Mouse (Mus musculus): ENCODE measurements around the gene Wdr77. TPM values are rescaled to one million over a fixed set of nuclear protein-coding genes. Genes with fewer than 3 reads are reported as not detected.
"Not testable (repeated sequence)": the region's sequence is repeated elsewhere in the genome, so short reads cannot be mapped to it uniquely, and the experiment has no call there.

The Wdr77 gene
- total and polyA plus RNA-seq, 2 experiments from 2014 or later, result 65.1 to 88.1 TPM

DNA sequence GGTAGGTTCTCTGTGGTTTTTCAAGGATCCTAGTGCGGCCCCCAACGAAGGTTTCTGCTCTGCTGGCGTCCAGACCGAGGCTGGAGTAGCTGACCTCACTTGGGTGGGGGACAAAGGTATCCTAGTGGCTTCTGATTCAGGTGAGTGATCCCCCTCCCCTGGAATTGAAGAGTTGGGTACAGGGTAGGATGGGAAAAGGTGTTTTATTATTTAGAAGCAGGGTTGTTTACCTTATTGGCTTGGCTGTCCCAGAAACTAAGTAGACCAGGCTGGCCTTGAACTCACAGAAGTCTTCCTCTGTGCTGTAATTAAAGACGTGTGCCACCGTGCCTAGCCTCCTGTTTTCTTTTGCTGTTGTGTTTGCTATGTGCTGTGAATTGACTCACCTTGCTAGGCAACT, 830 bp downstream of the Wdr77 start, which contains the start of gene Atp5f1:
Atp5f1 (minus strand) TSS at position 101 of the 400 bp plus-strand sequence.
- peak within 1 kb of the TSS; percentile 95 for H3K4me3 ChIP-seq (ENCODE audit: low read depth, low read length)
- TF ChIP-seq CTCF (IDR thresholded peaks at IDR 0.05), result no peak
- peaks cover 29% of the 10 kb centered on the region for H3K36me3 ChIP-seq (ENCODE audit: insufficient read depth, low read length)
- H3K4me1 ChIP-seq (ENCODE audit: insufficient read depth, low read length), result 0 out of 2 replicates have a peak, but pooled peaks cover 4% of the 10 kb centered on the region
- H3K27me3 ChIP-seq (ENCODE audit: insufficient read depth, low read length), result no peaks in the 10 kb centered on the region
- DNase-seq (ENCODE audit: low spot score) (no peak), ATAC-seq (ENCODE audit: low FRiP score) (no peak)
- peak within 1 kb of the TSS; percentile 86 for H3K27ac ChIP-seq (ENCODE audit: low read depth, low read length)
- 5% methylated on average over 6 of the region's 6 CpGs for WGBS
- H3K4me2 ChIP-seq (ENCODE audit: low read depth, low read length, poor library complexity, severe bottlenecking), result peak within 1 kb of the TSS; percentile 73
- H3K9ac ChIP-seq (replicated peaks; ENCODE audit: low read length, poor library complexity, severe bottlenecking), result peak within 1 kb of the TSS; percentile 99
- H3K9me3 ChIP-seq (ENCODE audit: low read length), result no peaks in the 10 kb centered on the region

DNA sequence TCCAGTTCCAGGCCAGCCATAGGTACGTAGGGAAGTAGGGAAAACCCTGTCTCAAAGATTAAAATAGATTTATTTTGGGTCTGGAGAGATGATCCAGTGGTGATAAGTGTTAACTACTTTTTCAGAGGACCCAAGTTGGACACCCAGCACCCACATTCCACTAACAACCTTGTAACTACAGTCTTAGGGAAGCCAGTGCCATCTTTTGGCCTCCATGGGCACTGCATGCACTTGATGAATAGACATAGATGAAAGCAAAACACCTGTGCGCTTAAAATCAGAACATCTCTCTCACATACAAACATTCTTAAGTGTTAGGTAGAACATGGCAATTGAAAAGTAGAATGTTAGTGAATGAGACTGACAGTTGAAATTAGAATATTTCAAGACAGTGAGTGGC, 1.5 kb downstream of the Wdr77 start:
- Histone ChIP-seq H3K27me3 (ENCODE audit: insufficient read depth, low read length) (no peaks in the 10 kb centered on the region), H3K9ac (replicated peaks; ENCODE audit: low read length, poor library complexity, severe bottlenecking) (no peak overlapping the region), H3K36me3 (ENCODE audit: insufficient read depth, low read length) (peaks cover 35% of the 10 kb centered on the region), H3K4me2 (ENCODE audit: low read depth, low read length, poor library complexity, severe bottlenecking) (peak overlapping the region; percentile 73; the same call in 1 of the 2 replicates), H3K4me3 (ENCODE audit: low read depth, low read length) (peak overlapping the region; percentile 95; the same call in 1 of the 2 replicates), H3K9me3 (ENCODE audit: low read length) (no peaks in the 10 kb centered on the region), H3K4me1 (ENCODE audit: insufficient read depth, low read length) (0 out of 2 replicates have a peak, but pooled peaks cover 4% of the 10 kb centered on the region), H3K27ac (ENCODE audit: low read depth, low read length) (no peak overlapping the region)
- ATAC-seq (ENCODE audit: low FRiP score), result no peak
- 93% methylated on average over 2 of the region's 2 CpGs for WGBS
- peak; percentile 26 for DNase-seq (ENCODE audit: low spot score)
- peak; percentile 59 for TF ChIP-seq CTCF (IDR thresholded peaks at IDR 0.05)

DNA sequence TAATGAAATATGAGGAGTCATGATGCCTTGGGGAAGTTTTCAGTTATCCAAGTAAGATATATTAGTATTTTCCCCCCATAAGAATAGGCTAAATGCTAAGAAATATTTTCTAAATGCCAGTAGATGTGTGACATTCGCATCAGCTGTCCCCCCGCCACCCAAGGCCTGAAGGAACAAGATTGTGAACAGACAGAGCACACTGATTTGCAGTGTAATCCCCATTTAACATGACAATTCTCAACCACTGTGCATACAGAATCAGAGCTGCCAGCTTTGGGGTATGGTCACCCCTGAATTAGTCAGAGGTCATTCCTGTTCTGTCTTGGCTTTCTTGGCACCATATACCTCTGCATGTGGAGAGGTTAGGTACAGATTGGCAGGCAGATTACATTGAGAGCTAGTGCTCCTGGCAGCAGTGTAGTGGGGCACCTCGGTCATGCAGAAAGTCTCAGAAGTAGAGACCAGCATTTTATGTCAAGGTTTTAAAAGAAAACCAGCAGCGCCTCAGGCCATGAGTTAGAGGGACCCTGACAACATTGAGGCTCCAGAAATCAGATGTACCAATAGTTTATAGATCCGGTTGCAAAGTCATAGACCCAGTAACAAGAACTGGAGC, 12.8 kb downstream of the Wdr77 start:
- Histone ChIP-seq H3K4me3 (ENCODE audit: low read depth, low read length) (no peak overlapping the region), H3K4me2 (ENCODE audit: low read depth, low read length, poor library complexity, severe bottlenecking) (no peak overlapping the region), H3K9me3 (ENCODE audit: low read length) (no peaks in the 10 kb centered on the region), H3K4me1 (ENCODE audit: insufficient read depth, low read length) (no peaks in the 10 kb centered on the region), H3K27me3 (ENCODE audit: insufficient read depth, low read length) (no peaks in the 10 kb centered on the region), H3K9ac (replicated peaks; ENCODE audit: low read length, poor library complexity, severe bottlenecking) (no peak overlapping the region), H3K27ac (ENCODE audit: low read depth, low read length) (no peak overlapping the region), H3K36me3 (ENCODE audit: insufficient read depth, low read length) (peaks cover 24% of the 10 kb centered on the region)
- TF ChIP-seq CTCF (IDR thresholded peaks at IDR 0.05), result no peak
- ATAC-seq (ENCODE audit: low FRiP score), result no peak
- 80% methylated on average over 5 of the region's 5 CpGs for WGBS
- no peak for DNase-seq (ENCODE audit: low spot score)

DNA sequence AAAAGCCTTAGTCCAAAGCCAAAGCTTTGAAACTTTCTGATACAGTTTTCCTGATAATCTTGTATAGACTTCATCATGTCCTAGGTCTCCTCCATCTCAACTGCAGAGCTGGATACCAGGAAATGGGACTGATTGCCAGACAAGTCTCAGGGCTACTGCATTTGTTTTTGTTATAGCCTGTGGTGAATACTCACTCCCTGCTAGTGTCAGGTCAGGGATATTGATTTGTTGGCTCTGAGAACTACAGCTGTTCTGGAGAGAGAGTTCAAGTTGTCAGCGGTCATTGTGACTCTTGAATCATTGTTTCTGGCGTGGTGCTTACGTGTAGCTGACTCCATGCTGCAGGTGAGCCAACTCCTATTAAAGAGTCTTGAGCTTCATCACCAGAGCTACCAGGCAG, 14.2 kb downstream of the Wdr77 start, which contains the start of gene Ovgp1:
Ovgp1 (plus strand) TSS at position 301 of the 400 bp plus-strand sequence.
- Histone ChIP-seq H3K4me1 (ENCODE audit: insufficient read depth, low read length) (no peaks in the 10 kb centered on the region), H3K27ac (ENCODE audit: low read depth, low read length) (no peak within 1 kb of the TSS), H3K9ac (replicated peaks; ENCODE audit: low read length, poor library complexity, severe bottlenecking) (no peak within 1 kb of the TSS), H3K4me2 (ENCODE audit: low read depth, low read length, poor library complexity, severe bottlenecking) (no peak within 1 kb of the TSS), H3K9me3 (ENCODE audit: low read length) (no peaks in the 10 kb centered on the region), H3K4me3 (ENCODE audit: low read depth, low read length) (no peak within 1 kb of the TSS), H3K27me3 (ENCODE audit: insufficient read depth, low read length) (no peaks in the 10 kb centered on the region), H3K36me3 (ENCODE audit: insufficient read depth, low read length) (peaks cover 17% of the 10 kb centered on the region)
- no peak for DNase-seq (ENCODE audit: low spot score)
- WGBS, result 83% methylated on average over 3 of the region's 3 CpGs
- ATAC-seq (ENCODE audit: low FRiP score), result no peak
- no peak for TF ChIP-seq CTCF (IDR thresholded peaks at IDR 0.05)

DNA sequence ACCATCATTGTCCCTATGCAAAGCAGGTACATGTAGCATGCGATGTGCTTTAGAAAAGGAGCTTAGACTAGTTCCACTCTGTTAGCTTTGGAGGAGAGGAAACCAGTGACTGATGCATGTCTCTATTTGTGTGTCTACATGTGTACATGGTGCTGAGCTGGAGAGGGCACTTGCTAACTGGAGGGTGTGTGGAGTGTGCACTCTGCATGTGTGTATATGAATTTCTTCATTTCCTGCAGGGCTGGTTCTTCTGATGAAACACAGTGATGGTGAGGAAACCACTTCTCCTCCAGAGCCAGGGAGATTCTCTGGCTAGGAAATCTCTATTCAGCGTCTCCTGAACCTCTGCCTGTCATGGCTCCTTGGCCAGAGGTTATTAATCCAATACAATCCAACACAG, 15.0 kb downstream of the Wdr77 start:
- Histone ChIP-seq H3K27me3 (ENCODE audit: insufficient read depth, low read length) (no peaks in the 10 kb centered on the region), H3K36me3 (ENCODE audit: insufficient read depth, low read length) (peaks cover 10% of the 10 kb centered on the region), H3K4me3 (ENCODE audit: low read depth, low read length) (no peak overlapping the region), H3K27ac (ENCODE audit: low read depth, low read length) (no peak overlapping the region), H3K4me2 (ENCODE audit: low read depth, low read length, poor library complexity, severe bottlenecking) (no peak overlapping the region), H3K9me3 (ENCODE audit: low read length) (no peaks in the 10 kb centered on the region), H3K4me1 (ENCODE audit: insufficient read depth, low read length) (no peaks in the 10 kb centered on the region), H3K9ac (replicated peaks; ENCODE audit: low read length, poor library complexity, severe bottlenecking) (no peak overlapping the region)
- ATAC-seq (ENCODE audit: low FRiP score) (no peak), DNase-seq (ENCODE audit: low spot score) (no peak)
- WGBS, result 78% methylated on average over 2 of the region's 2 CpGs
- TF ChIP-seq CTCF (IDR thresholded peaks at IDR 0.05), result no peak

DNA sequence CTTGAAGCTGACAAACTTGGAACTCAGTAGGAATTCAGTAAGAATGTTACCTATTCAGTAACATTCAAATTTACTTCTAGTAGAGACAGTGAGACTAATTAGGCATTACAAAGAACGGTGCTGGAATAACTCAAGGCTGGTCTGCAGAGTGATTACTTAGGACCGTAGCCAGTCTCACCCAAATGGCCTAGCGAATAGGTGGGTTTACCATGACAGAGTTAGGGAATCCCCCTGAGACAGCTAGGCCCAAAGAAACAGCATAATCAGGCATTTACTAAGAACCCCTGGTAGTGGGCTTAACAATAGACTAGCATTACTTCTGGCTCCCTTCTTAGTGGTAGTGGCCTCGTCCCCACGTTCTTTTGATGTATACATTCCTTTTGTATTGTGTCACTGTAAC, 30.4 kb downstream of the Wdr77 start:
- H3K4me3 ChIP-seq (ENCODE audit: low read depth, low read length); H3K36me3 ChIP-seq (ENCODE audit: insufficient read depth, low read length); H3K27ac ChIP-seq (ENCODE audit: low read depth, low read length); H3K9ac ChIP-seq (replicated peaks; ENCODE audit: low read length, poor library complexity, severe bottlenecking); DNase-seq (ENCODE audit: low spot score); H3K27me3 ChIP-seq (ENCODE audit: insufficient read depth, low read length); H3K9me3 ChIP-seq (ENCODE audit: low read length); H3K4me1 ChIP-seq (ENCODE audit: insufficient read depth, low read length); ATAC-seq (ENCODE audit: low FRiP score); H3K4me2 ChIP-seq (ENCODE audit: low read depth, low read length, poor library complexity, severe bottlenecking): not testable (repeated sequence)
- 40% methylated on average over 5 of the region's 5 CpGs for WGBS

All from midbrain, postnatal 0 days (tissue).